Mouse (Mus musculus) neural tube, embryonic 13.5 days (tissue): ENCODE results near the gene Magi2. TPM values are rescaled to one million over a fixed set of nuclear protein-coding genes. Genes with fewer than 3 reads are reported as not detected.
A peak's percentile ranks its signal among the peaks of the same experiment; 100 is the strongest.

ENCODE experiments used
- ATAC-seq: fragments of 200-750 bp; cut with Nextera tagmentation; 2 replicates; pipeline ENCODE4 v1.8.0; 2017; ENCODE audit warnings: low read depth, mild to moderate bottlenecking, moderate TSS enrichment, moderate library complexity
- H3K27ac ChIP-seq: fragments of 300-500 bp; sonication (generic); replicated peaks from 2 replicates; pipeline ENCODE4 v1.5.1; 2015; ENCODE audit warnings: moderate library complexity, mild to moderate bottlenecking, inconsistent platforms
- H3K27me3 ChIP-seq: fragments of 300-500 bp; sonication (generic); 2 replicates; pipeline ENCODE4 v1.6.1; 2015; ENCODE audit warnings: mild to moderate bottlenecking, inconsistent platforms
- H3K36me3 ChIP-seq: fragments of 300-500 bp; sonication (generic); 2 replicates; pipeline ENCODE4 v1.6.1; 2015; ENCODE audit warnings: mild to moderate bottlenecking, inconsistent platforms
- H3K4me1 ChIP-seq: fragments of 300-500 bp; sonication (generic); replicated peaks from 2 replicates; pipeline ENCODE4 v1.6.1; 2015; ENCODE audit warnings: inconsistent platforms
- H3K4me2 ChIP-seq: fragments of 300-500 bp; sonication (generic); 2 replicates; pipeline ENCODE4 v1.6.1; 2015; ENCODE audit warnings: inconsistent platforms, mild to moderate bottlenecking, moderate library complexity
- H3K4me3 ChIP-seq: fragments of 300-500 bp; sonication (generic); 2 replicates; pipeline ENCODE4 v1.5.1; 2015; ENCODE audit warnings: mild to moderate bottlenecking, inconsistent platforms
- H3K9ac ChIP-seq: fragments of 300-500 bp; sonication (generic); 2 replicates; pipeline ENCODE4 v1.6.1; 2015; ENCODE audit warnings: moderate library complexity, mild to moderate bottlenecking, inconsistent platforms
- H3K9me3 ChIP-seq: fragments of 300-500 bp; sonication (generic); 2 replicates; pipeline ENCODE4 v1.6.1; 2016; ENCODE audit warnings: inconsistent platforms
- WGBS: fragments of 180-500 bp; shearing (Covaris S2); methylation state at CpG from one replicate; pipeline ENCODE4 v1.1.7; 2015; 5-methylcytosine and 5-hydroxymethylcytosine counted together
- polyA plus RNA-seq: library from polyadenylated mRNA; unstranded; fragments of >200 nt; fragmentation: Nextera tagmentation; extraction: Ambion mirVana; gene quantifications from 2 replicates; pipeline ENCODE4 v1.2.1, GENCODE M21; 2015

Gene Magi2
- polyA plus RNA-seq, 1 experiment from 2014 or later = 23.1 TPM

- H3K9ac ChIP-seq = no peak overlapping the region
- no peak overlapping the region for H3K27ac ChIP-seq
- H3K36me3 ChIP-seq = peaks cover 26% of the 10 kb centered on the region
- no peaks in the 10 kb centered on the region for H3K9me3 ChIP-seq
- H3K4me2 ChIP-seq = no peak overlapping the region
- no peak overlapping the region for H3K4me3 ChIP-seq
- no peaks in the 10 kb centered on the region for H3K4me1 ChIP-seq
- ATAC-seq = no peak
- WGBS = 95% methylated on average over 7 of the region's 7 CpGs
- H3K27me3 ChIP-seq = no peaks in the 10 kb centered on the region
Observed at GRCm38 (mm10) chr5:20568966-20569365, 1342.1 kb downstream of the Magi2 start.

GRCm38 (mm10) chr5:20574816-20575215, 1348.0 kb downstream of the Magi2 start:
- Histone ChIP-seq H3K27ac (no peak overlapping the region), H3K27me3 (no peaks in the 10 kb centered on the region), H3K4me2 (no peak overlapping the region), H3K36me3 (peaks cover 23% of the 10 kb centered on the region), H3K4me3 (no peak overlapping the region), H3K4me1 (peaks cover 8% of the 10 kb centered on the region; the same call in 1 of the 2 replicates), H3K9me3 (no peaks in the 10 kb centered on the region), H3K9ac (no peak overlapping the region)
- WGBS = 70% methylated on average over 2 of the region's 2 CpGs
- ATAC-seq = no peak

GRCm38 (mm10) chr5:20575798-20576197, 1349.0 kb downstream of the Magi2 start:
- H3K9ac ChIP-seq = no peak overlapping the region
- 34% methylated on average over 3 of the region's 3 CpGs for WGBS
- no peak for ATAC-seq
- H3K4me2 ChIP-seq = no peak overlapping the region
- peaks cover 23% of the 10 kb centered on the region for H3K36me3 ChIP-seq
- H3K4me1 ChIP-seq = peaks cover 8% of the 10 kb centered on the region; the same call in 1 of the 2 replicates
- no peaks in the 10 kb centered on the region for H3K9me3 ChIP-seq
- no peaks in the 10 kb centered on the region for H3K27me3 ChIP-seq
- H3K27ac ChIP-seq = no peak overlapping the region
- no peak overlapping the region for H3K4me3 ChIP-seq

GRCm38 (mm10) chr5:20576266-20576665, 1349.4 kb downstream of the Magi2 start:
- H3K4me1 ChIP-seq = peaks cover 8% of the 10 kb centered on the region; the same call in 1 of the 2 replicates
- H3K9ac ChIP-seq = no peak overlapping the region
- no peak overlapping the region for H3K4me3 ChIP-seq
- no peaks in the 10 kb centered on the region for H3K9me3 ChIP-seq
- H3K27ac ChIP-seq = no peak overlapping the region
- H3K4me2 ChIP-seq = no peak overlapping the region
- peaks cover 19% of the 10 kb centered on the region for H3K36me3 ChIP-seq
- no peaks in the 10 kb centered on the region for H3K27me3 ChIP-seq
- ATAC-seq = no peak

GRCm38 (mm10) chr5:20578666-20579065, 1351.8 kb downstream of the Magi2 start:
- Histone ChIP-seq H3K36me3 (peaks cover 10% of the 10 kb centered on the region; the same call in 1 of the 2 replicates), H3K4me1 (peaks cover 26% of the 10 kb centered on the region), H3K9me3 (no peaks in the 10 kb centered on the region), H3K27me3 (no peaks in the 10 kb centered on the region), H3K4me3 (no peak overlapping the region), H3K27ac (no peak overlapping the region), H3K9ac (no peak overlapping the region), H3K4me2 (no peak overlapping the region)
- WGBS = 85% methylated on average over 3 of the region's 3 CpGs
- ATAC-seq = no peak

- Histone ChIP-seq H3K4me1 (peaks cover 29% of the 10 kb centered on the region), H3K27ac (no peak overlapping the region), H3K36me3 (peaks cover 10% of the 10 kb centered on the region; the same call in 1 of the 2 replicates), H3K4me3 (no peak overlapping the region), H3K4me2 (no peak overlapping the region), H3K9ac (no peak overlapping the region), H3K9me3 (no peaks in the 10 kb centered on the region), H3K27me3 (no peaks in the 10 kb centered on the region)
- 97% methylated on average over 4 of the region's 4 CpGs for WGBS
- no peak for ATAC-seq
Observed at GRCm38 (mm10) chr5:20580619-20581018, 1353.8 kb downstream of the Magi2 start.

GRCm38 (mm10) chr5:20582995-20583435, 1356.2 kb downstream of the Magi2 start:
- H3K9me3 ChIP-seq = no peaks in the 10 kb centered on the region
- peak overlapping the region; percentile 77 for H3K27ac ChIP-seq
- peaks cover 22% of the 10 kb centered on the region for H3K4me1 ChIP-seq
- ATAC-seq = peak; percentile 71
- H3K4me3 ChIP-seq = no peak overlapping the region
- H3K4me2 ChIP-seq = peak overlapping the region; percentile 30
- WGBS = 32% methylated on average over 10 of the region's 10 CpGs
- H3K27me3 ChIP-seq = no peaks in the 10 kb centered on the region
- 0 out of 2 replicates have a peak overlapping the region, but pooled peaks have one; percentile 38 for H3K9ac ChIP-seq
- H3K36me3 ChIP-seq = peaks cover 4% of the 10 kb centered on the region; the same call in 1 of the 2 replicates

- Histone ChIP-seq H3K4me2 (peak overlapping the region; percentile 30), H3K4me1 (peaks cover 22% of the 10 kb centered on the region), H3K4me3 (no peak overlapping the region), H3K27ac (peak overlapping the region; percentile 77), H3K9ac (0 out of 2 replicates have a peak overlapping the region, but pooled peaks have one; percentile 38), H3K27me3 (no peaks in the 10 kb centered on the region), H3K36me3 (peaks cover 4% of the 10 kb centered on the region; the same call in 1 of the 2 replicates), H3K9me3 (no peaks in the 10 kb centered on the region)
- no peak for ATAC-seq
- WGBS = 47% methylated on average over 3 of the region's 3 CpGs
Observed at GRCm38 (mm10) chr5:20583639-20584038, 1356.8 kb downstream of the Magi2 start.

GRCm38 (mm10) chr5:20584769-20585168, 1357.9 kb downstream of the Magi2 start:
- WGBS = 86% methylated on average over 3 of the region's 3 CpGs
- H3K27me3 ChIP-seq = no peaks in the 10 kb centered on the region
- no peak overlapping the region for H3K4me2 ChIP-seq
- no peaks in the 10 kb centered on the region for H3K9me3 ChIP-seq
- ATAC-seq = no peak
- peaks cover 4% of the 10 kb centered on the region; the same call in 1 of the 2 replicates for H3K36me3 ChIP-seq
- H3K4me3 ChIP-seq = no peak overlapping the region
- H3K27ac ChIP-seq = no peak overlapping the region
- no peak overlapping the region for H3K9ac ChIP-seq
- peaks cover 22% of the 10 kb centered on the region for H3K4me1 ChIP-seq

GRCm38 (mm10) chr5:20589731-20590130, 1362.9 kb downstream of the Magi2 start:
- H3K36me3 ChIP-seq = no peaks in the 10 kb centered on the region
- 73% methylated on average over 3 of the region's 3 CpGs for WGBS

GRCm38 (mm10) chr5:20598196-20598595, 1371.4 kb downstream of the Magi2 start:
- peaks cover 11% of the 10 kb centered on the region; the same call in 1 of the 2 replicates for H3K36me3 ChIP-seq
- H3K4me2 ChIP-seq = no peak overlapping the region
- ATAC-seq = no peak
- H3K4me3 ChIP-seq = no peak overlapping the region
- no peaks in the 10 kb centered on the region for H3K9me3 ChIP-seq
- 92% methylated on average over 3 of the region's 3 CpGs for WGBS
- H3K27me3 ChIP-seq = no peaks in the 10 kb centered on the region
- no peaks in the 10 kb centered on the region for H3K4me1 ChIP-seq
- H3K9ac ChIP-seq = no peak overlapping the region
- no peak overlapping the region for H3K27ac ChIP-seq

More at GRCm38 (mm10) chr5:20589731-20590130, 1362.9 kb downstream of the Magi2 start:
- Histone ChIP-seq H3K27ac (no peak overlapping the region), H3K27me3 (no peaks in the 10 kb centered on the region), H3K9ac (no peak overlapping the region), H3K4me3 (no peak overlapping the region), H3K4me2 (no peak overlapping the region), H3K4me1 (no peaks in the 10 kb centered on the region), H3K9me3 (no peaks in the 10 kb centered on the region)
- ATAC-seq = no peak

GRCm38 (mm10) chr5:20603756-20604469, 1377.1 kb downstream of the Magi2 start:
- Histone ChIP-seq H3K9me3 (no peaks in the 10 kb centered on the region), H3K4me1 (peaks cover 11% of the 10 kb centered on the region), H3K27me3 (no peaks in the 10 kb centered on the region), H3K4me2 (no peak overlapping the region), H3K36me3 (peaks cover 21% of the 10 kb centered on the region), H3K4me3 (no peak overlapping the region), H3K9ac (no peak overlapping the region), H3K27ac (no peak overlapping the region)
- 37% methylated on average over 7 of the region's 7 CpGs for WGBS
- ATAC-seq = 0 out of 2 replicates have a peak, but pooled peaks have one; percentile 21
